Mouse (Mus musculus) intestine, embryonic 16.5 days (tissue): ENCODE results near the gene Adgrf5. TPM values are rescaled to one million over a fixed set of nuclear protein-coding genes. Genes with fewer than 3 reads are reported as not detected.
A peak's percentile ranks its signal among the peaks of the same experiment; 100 is the strongest.

Experiments
- ATAC-seq: fragments of 200-750 bp; cut with Nextera tagmentation; 2 replicates; pipeline ENCODE4 v1.8.0; 2017; ENCODE audit warnings: moderate TSS enrichment, moderate library complexity
- H3K27ac ChIP-seq: fragments of 300-500 bp; sonication (generic); 2 replicates; pipeline ENCODE4 v1.5.1; 2014; ENCODE audit warnings: mild to moderate bottlenecking, low read length
- H3K27me3 ChIP-seq: fragments of 300-500 bp; sonication (generic); replicated peaks from 2 replicates; pipeline ENCODE4 v1.6.1; 2014; ENCODE audit warnings: low read length, control low read depth, mixed read lengths; ENCODE audit not compliant: control insufficient read depth, insufficient read depth
- H3K36me3 ChIP-seq: fragments of 300-500 bp; sonication (generic); 2 replicates; pipeline ENCODE4 v1.6.1; 2014; ENCODE audit warnings: low read length, control low read depth; ENCODE audit not compliant: control insufficient read depth, insufficient read depth
- H3K4me1 ChIP-seq: fragments of 300-500 bp; sonication (generic); 2 replicates; pipeline ENCODE4 v1.6.1; 2014; ENCODE audit warnings: low read length, control low read depth, mixed read lengths; ENCODE audit not compliant: control insufficient read depth, insufficient read depth
- H3K4me2 ChIP-seq: fragments of 300-500 bp; sonication (generic); 2 replicates; pipeline ENCODE4 v1.6.1; 2014; ENCODE audit warnings: low read depth, low read length, control low read depth
- H3K4me3 ChIP-seq: fragments of 300-500 bp; sonication (generic); 2 replicates; pipeline ENCODE4 v1.5.1; 2014; ENCODE audit warnings: mild to moderate bottlenecking, low read length
- H3K9ac ChIP-seq: fragments of 300-500 bp; sonication (generic); 2 replicates; pipeline ENCODE4 v1.6.1; 2014; ENCODE audit warnings: low read depth, low read length
- H3K9me3 ChIP-seq: fragments of 300-500 bp; sonication (generic); 2 replicates; pipeline ENCODE4 v1.6.1; 2016; ENCODE audit warnings: low read length, control low read depth; ENCODE audit not compliant: control insufficient read depth
- WGBS: fragments of 180-500 bp; shearing (Covaris S2); extraction: QIAGEN DNeasy Blood & Tissue Kit; methylation state at CpG from one replicate; pipeline ENCODE4 v1.1.7; 2014; 5-methylcytosine and 5-hydroxymethylcytosine counted together
- polyA plus RNA-seq: library from polyadenylated mRNA; unstranded; fragments of >200 nt; fragmentation: Nextera tagmentation; extraction: Ambion mirVana; gene quantifications from 2 replicates; pipeline ENCODE4 v1.2.1, GENCODE M21; 2015

The Adgrf5 gene
- polyA plus RNA-seq, 1 experiment from 2014 or later, result 10.6 TPM

- H3K9me3 ChIP-seq, result no peaks in the 10 kb centered on the region
- H3K4me2 ChIP-seq, result no peak overlapping the region
- H3K36me3 ChIP-seq, result no peaks in the 10 kb centered on the region
- 45% methylated on average over 12 of the region's 12 CpGs for WGBS
- no peak overlapping the region for H3K9ac ChIP-seq
- no peaks in the 10 kb centered on the region for H3K4me1 ChIP-seq
- no peak overlapping the region for H3K27ac ChIP-seq
- no peaks in the 10 kb centered on the region for H3K27me3 ChIP-seq
- no peak for ATAC-seq
- H3K4me3 ChIP-seq, result no peak overlapping the region
Observed at GRCm38 (mm10) chr17:43395400-43396258, 35.4 kb downstream of the Adgrf5 start.

GRCm38 (mm10) chr17:43398612-43399011 is 38.4 kb downstream of the Adgrf5 start:
- no peak for ATAC-seq
- no peaks in the 10 kb centered on the region for H3K4me1 ChIP-seq
- H3K9ac ChIP-seq, result no peak overlapping the region
- no peaks in the 10 kb centered on the region for H3K9me3 ChIP-seq
- no peak overlapping the region for H3K27ac ChIP-seq
- 69% methylated on average over 7 of the region's 7 CpGs for WGBS
- H3K36me3 ChIP-seq, result no peaks in the 10 kb centered on the region
- H3K27me3 ChIP-seq, result no peaks in the 10 kb centered on the region
- no peak overlapping the region for H3K4me2 ChIP-seq
- H3K4me3 ChIP-seq, result no peak overlapping the region

GRCm38 (mm10) chr17:43399151-43399550 is 38.9 kb downstream of the Adgrf5 start:
- Histone ChIP-seq H3K4me1 (no peaks in the 10 kb centered on the region), H3K9me3 (no peaks in the 10 kb centered on the region), H3K9ac (no peak overlapping the region), H3K27me3 (no peaks in the 10 kb centered on the region), H3K27ac (no peak overlapping the region), H3K4me2 (no peak overlapping the region), H3K36me3 (no peaks in the 10 kb centered on the region), H3K4me3 (no peak overlapping the region)
- ATAC-seq, result no peak
- 67% methylated on average over 3 of the region's 3 CpGs for WGBS

GRCm38 (mm10) chr17:43400483-43400882 is 40.2 kb downstream of the Adgrf5 start:
- Histone ChIP-seq H3K9me3 (no peaks in the 10 kb centered on the region), H3K27ac (no peak overlapping the region), H3K4me1 (no peaks in the 10 kb centered on the region), H3K9ac (no peak overlapping the region), H3K27me3 (no peaks in the 10 kb centered on the region), H3K36me3 (no peaks in the 10 kb centered on the region), H3K4me3 (no peak overlapping the region), H3K4me2 (no peak overlapping the region)
- ATAC-seq, result no peak
- 72% methylated on average over 10 of the region's 10 CpGs for WGBS

- H3K9ac ChIP-seq, result no peak overlapping the region
- H3K4me3 ChIP-seq, result no peak overlapping the region
- no peaks in the 10 kb centered on the region for H3K36me3 ChIP-seq
- no peak overlapping the region for H3K4me2 ChIP-seq
- H3K9me3 ChIP-seq, result no peaks in the 10 kb centered on the region
- no peaks in the 10 kb centered on the region for H3K27me3 ChIP-seq
- H3K4me1 ChIP-seq, result no peaks in the 10 kb centered on the region
- WGBS, result 44% methylated on average over 6 of the region's 6 CpGs
- no peak for ATAC-seq
- no peak overlapping the region for H3K27ac ChIP-seq
Observed at GRCm38 (mm10) chr17:43403851-43404250, 43.6 kb downstream of the Adgrf5 start.

GRCm38 (mm10) chr17:43404408-43404807 is 44.2 kb downstream of the Adgrf5 start:
- 53% methylated on average over 5 of the region's 5 CpGs for WGBS
- Histone ChIP-seq H3K4me3 (no peak overlapping the region), H3K4me2 (no peak overlapping the region), H3K36me3 (no peaks in the 10 kb centered on the region), H3K27me3 (no peaks in the 10 kb centered on the region), H3K9me3 (no peaks in the 10 kb centered on the region), H3K9ac (no peak overlapping the region), H3K27ac (no peak overlapping the region), H3K4me1 (no peaks in the 10 kb centered on the region)
- peak; percentile 61 for ATAC-seq

- ATAC-seq, result no peak
- H3K4me2 ChIP-seq, result no peak overlapping the region
- no peaks in the 10 kb centered on the region for H3K4me1 ChIP-seq
- 0 out of 2 replicates have a peak overlapping the region, but pooled peaks have one; percentile 18 for H3K27ac ChIP-seq
- no peak overlapping the region for H3K4me3 ChIP-seq
- no peaks in the 10 kb centered on the region for H3K27me3 ChIP-seq
- H3K9ac ChIP-seq, result no peak overlapping the region
- H3K9me3 ChIP-seq, result no peaks in the 10 kb centered on the region
- WGBS, result 78% methylated on average over 3 of the region's 3 CpGs
- H3K36me3 ChIP-seq, result no peaks in the 10 kb centered on the region
Observed at GRCm38 (mm10) chr17:43406321-43406720, 46.1 kb downstream of the Adgrf5 start.

GRCm38 (mm10) chr17:43407548-43407947 is 47.3 kb downstream of the Adgrf5 start:
- H3K4me2 ChIP-seq, result no peak overlapping the region
- WGBS, result 45% methylated on average over 7 of the region's 7 CpGs
- H3K27ac ChIP-seq, result no peak overlapping the region
- H3K4me3 ChIP-seq, result no peak overlapping the region
- ATAC-seq, result peak; percentile 78
- H3K4me1 ChIP-seq, result no peaks in the 10 kb centered on the region
- H3K9me3 ChIP-seq, result no peaks in the 10 kb centered on the region
- no peaks in the 10 kb centered on the region for H3K27me3 ChIP-seq
- H3K36me3 ChIP-seq, result no peaks in the 10 kb centered on the region
- H3K9ac ChIP-seq, result no peak overlapping the region

- H3K4me1 ChIP-seq, result no peaks in the 10 kb centered on the region
- H3K36me3 ChIP-seq, result no peaks in the 10 kb centered on the region
- H3K9ac ChIP-seq, result no peak overlapping the region
- H3K4me2 ChIP-seq, result no peak overlapping the region
- ATAC-seq, result no peak
- no peaks in the 10 kb centered on the region for H3K9me3 ChIP-seq
- H3K27me3 ChIP-seq, result no peaks in the 10 kb centered on the region
- H3K4me3 ChIP-seq, result no peak overlapping the region
- H3K27ac ChIP-seq, result no peak overlapping the region
- whole genome bisulfite sequencing, result 65% methylated on average over 7 of the region's 7 CpGs
Observed at GRCm38 (mm10) chr17:43413182-43413581, 52.9 kb downstream of the Adgrf5 start.

GRCm38 (mm10) chr17:43419204-43419603 is 59.0 kb downstream of the Adgrf5 start:
- Histone ChIP-seq H3K4me1 (no peaks in the 10 kb centered on the region), H3K9me3 (no peaks in the 10 kb centered on the region), H3K36me3 (no peaks in the 10 kb centered on the region), H3K27me3 (no peaks in the 10 kb centered on the region), H3K27ac (no peak overlapping the region), H3K9ac (no peak overlapping the region), H3K4me3 (no peak overlapping the region), H3K4me2 (no peak overlapping the region)
- ATAC-seq, result no peak
- WGBS, result 74% methylated on average over 5 of the region's 5 CpGs
